Mouse (Mus musculus) embryonic fibroblast, embryonic 13.5 days (primary cell): ENCODE measurements around the gene Cd80.

Experiments
- CTCF ChIP-seq: IDR thresholded peaks from 2 replicates; pipeline ENCODE4 v1.5.1; 2011; ENCODE audit warnings: mild to moderate bottlenecking, control low read depth, low read length, moderate library complexity, borderline replicate concordance; ENCODE audit not compliant: insufficient read depth
- POLR2A ChIP-seq: IDR thresholded peaks from 2 replicates; pipeline ENCODE4 v1.6.1; 2011; ENCODE audit warnings: low read depth, mild to moderate bottlenecking, control low read depth, low read length, moderate library complexity

DNA sequence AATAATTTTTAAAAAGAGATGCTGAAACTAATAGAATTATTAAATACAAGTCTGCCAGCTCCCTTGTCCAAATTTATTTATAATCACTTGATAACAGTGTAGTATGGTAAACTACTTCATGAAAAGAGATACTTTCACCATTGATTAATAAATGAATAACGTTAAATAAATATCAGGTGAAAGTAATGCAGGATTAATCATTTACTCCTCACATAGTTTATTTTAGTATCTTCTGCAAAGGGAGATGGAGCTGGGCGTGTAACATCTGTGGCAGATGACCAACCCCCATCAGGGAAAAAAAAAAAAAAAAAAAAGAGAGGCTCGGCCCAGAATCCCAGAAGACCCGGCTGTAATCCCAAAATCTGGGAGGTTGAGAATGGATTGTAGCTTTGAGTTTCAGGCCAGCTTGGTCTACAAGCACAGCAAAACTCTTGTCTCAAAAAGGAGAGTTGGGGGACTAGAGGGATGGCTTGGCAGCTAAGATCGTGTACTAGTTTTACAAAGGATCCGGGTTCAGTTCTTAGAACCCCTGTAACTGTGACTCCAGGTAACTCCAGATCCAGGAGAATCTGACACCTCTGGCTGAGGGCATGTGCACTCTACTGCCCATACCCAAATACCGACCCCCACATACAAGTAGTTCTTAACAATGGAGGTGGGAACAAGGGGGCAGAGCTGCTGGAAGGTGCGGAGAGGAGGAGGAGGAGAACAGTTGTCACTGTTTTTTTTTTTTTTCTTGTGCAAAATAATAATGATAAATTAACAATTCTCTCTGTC, 66.0 kb downstream of the Cd80 start:
- TF ChIP-seq CTCF (no peak), POLR2A (no peak)
